Mouse (Mus musculus) regulatory T cell (primary cell): Measurements from ENCODE around the gene Mtr.

Experiments
- in situ Hi-C: fragments of 300-600 bp; cut with MboI, MseI; formaldehyde crosslinking; loops from one replicate; pipeline ENCODE4 v1.15.1; 2025; ENCODE audit warnings: high pct_unique_total_duplicates

Gene Mtr

DNA sequence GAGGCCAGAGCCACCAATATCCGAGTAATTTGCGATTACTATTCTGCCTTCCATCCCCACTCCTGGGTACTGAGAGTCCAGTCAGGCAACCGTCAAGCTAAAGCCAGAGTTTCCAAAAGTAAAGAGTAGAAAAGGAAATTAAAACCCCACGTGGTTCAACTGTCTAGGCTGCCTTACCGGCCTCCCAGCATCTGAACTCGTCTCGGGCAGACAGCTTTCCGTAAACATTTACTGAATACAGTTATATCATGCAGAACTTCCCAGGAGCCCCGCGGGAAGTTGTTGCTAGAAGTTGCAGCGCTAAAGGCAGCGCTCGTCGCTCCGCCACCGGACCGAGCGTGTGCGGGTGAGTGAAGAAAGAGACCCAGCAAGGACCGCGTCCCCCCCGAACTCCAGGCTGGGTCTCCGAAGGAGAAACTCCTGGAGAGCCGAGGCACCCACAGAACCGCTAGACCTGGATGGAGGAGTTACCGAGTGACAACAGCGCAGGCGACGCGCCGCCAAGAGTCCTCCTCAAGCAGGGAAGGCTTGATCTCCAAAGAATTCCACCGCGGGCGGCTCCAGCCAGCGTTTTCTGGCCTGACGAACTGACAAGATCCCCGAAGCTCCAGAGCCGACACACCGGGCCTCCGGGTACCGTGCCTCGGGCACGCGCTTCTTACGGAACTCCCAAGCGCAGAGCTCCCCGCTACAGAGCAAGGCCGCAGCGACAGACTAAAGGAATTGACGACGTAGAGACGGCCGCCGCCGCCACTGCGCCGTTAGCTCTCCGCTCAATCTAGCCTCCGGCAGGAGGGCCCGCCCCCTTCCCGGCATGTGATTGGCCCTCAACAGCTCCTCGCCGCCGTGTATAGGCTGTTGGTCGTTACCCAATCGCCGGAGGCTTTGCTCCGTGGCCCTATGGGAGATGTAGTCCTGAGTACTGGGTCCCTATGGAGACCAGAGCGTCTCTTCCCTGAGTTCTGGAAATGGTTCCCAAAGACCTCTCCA lies at the start of gene Mtr:
Mtr (minus strand) TSS at position 723 of the 990 bp plus-strand sequence.
- in situ Hi-C loops, result loop anchor here (10.0 kb wide), 1 partner anchor 307 kb away; the partner anchor contains the start of gene Ero1lb

DNA sequence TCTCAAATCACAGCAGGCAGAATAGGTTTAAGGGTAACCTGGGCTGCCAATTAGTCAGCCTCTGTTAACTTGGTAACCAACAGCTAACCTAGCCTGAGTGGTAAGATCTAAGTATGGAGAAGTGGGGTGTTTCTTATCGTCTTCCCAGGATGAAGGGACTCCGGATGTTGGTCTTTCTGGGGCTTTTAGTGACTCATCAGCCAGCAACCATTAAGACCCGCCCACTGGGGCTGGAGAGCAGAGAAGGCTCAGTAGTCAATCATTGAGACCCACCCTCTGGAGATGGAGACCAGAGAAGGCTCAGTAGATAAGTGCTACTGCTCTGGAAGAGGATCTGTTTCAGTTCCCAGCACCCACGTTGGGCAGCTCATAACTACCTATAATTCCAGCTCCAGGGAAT lies 49.4 kb upstream of the Mtr start:
- in situ Hi-C loops, result no loop called here

DNA sequence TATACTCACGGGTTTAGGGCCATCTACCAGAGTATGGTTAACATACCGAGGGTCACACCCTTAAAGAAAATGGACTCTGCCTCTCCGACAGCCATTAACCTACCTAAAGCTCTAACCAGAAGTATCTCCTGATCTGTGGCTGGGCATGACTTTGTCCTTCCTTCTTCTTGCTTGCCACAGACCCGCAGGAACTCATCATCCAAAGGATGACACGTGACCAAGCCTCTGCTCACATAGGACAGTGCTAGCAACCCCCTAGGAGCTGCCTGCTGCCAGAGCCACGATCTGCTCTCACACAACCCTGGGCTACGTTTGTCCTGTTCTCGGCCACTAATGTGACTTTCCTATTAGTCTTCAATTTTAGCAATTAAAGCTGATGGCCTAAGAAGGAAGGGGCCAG lies 47.6 kb upstream of the Mtr start:
- in situ Hi-C loops, result no loop called here

DNA sequence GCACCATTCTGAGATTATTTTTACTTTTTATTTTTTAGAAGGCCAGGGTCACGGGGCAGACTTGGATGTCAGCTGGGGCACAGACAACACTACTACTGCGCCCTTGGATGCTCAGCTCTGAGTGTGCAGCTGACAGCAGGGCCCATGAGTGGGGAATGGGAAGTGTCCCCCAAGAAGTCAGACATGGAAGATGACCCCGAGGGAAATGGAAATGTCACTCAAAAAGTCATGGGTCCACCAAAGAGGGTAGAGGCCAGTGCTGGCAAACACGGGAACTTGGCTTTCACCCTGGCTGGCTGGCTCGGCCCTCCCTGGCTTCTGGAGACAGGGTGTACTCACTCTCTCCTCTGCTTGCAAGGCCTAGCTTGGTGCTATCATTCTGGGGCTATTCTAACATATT lies 47.1 kb upstream of the Mtr start:
- in situ Hi-C loops, result no loop called here

DNA sequence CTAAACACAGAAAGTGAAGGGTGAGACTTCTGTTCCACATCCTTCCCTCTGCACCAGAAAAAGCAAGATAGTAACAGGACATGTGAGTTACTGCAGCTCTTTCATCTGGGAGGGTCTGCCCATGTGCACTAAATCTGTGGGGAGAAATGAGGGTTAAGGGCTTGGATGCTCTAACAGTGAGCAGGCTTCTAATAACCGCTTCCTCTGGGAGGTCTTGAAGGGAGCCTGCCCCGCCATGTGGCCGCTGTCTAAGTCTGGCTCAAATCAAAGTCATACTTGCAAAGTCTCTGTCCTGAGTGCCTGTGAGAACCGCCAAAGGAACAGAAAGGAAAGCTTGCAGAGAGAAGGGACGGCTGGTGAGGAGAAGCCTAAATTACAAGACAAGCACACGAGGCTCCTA lies 39.9 kb upstream of the Mtr start:
- in situ Hi-C loops, result loop anchor here (5.0 kb wide), 1 partner anchor 75 kb away; no protein-coding TSS in a partner anchor

DNA sequence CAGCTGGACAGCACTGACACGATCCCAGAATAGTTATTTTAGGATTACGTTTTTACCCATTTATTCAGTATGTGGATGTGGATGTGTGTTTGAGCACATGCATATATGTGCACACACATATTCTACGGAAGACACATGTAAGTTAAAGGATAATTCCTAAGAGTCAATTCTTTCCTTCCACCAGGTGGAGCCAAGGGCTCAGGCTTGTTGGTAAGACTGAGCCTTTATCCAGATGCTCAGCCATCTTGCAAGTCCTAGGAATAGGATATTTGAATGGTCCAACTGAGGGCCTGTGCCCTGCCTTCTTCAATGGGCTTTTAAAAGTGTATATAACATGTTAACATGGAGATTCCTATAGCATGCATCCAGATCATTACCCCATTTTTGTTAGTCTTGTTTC lies 38.8 kb upstream of the Mtr start:
- in situ Hi-C loops, result loop anchor here (5.0 kb wide), 1 partner anchor 76 kb away; no protein-coding TSS in a partner anchor

DNA sequence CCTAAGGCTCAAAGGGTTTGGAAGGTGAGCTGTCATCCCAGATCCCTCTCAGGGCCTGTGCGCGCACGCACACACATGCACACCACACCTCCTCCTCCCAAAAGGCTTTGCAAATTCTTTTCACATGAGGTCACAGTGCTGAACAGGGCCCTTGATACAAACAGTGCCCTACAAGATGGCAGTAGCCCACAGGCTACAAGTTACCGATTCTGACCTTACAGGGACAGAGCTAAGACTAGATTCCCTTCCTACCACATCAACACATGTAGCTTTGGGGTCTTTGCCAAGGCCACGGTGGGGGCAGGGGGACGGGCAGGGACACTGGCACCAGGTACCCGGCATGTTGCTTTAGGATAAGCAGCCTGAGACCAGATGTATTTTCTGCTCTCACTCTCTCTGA lies 35.9 kb upstream of the Mtr start:
- in situ Hi-C loops, result no loop called here

DNA sequence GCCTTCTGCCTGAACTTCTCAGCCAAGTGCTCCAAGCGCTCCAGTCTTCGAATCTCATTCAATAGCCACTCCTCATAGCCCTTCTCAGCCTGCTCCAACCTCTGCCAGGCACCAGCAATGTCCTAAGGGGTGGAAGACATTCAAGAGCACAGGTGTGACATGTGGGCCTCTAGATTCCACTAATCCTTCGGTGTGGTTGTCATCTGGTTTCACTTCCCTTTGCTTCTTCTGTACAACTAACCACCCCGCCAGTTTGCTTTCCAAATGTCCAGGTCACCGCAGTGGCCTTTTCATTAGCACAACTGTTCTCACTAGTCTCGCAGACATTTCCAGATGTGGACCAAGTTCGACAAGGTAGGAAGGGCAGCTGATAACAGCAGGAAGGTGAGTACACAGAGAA lies 32.8 kb upstream of the Mtr start:
- in situ Hi-C loops, result no loop called here

DNA sequence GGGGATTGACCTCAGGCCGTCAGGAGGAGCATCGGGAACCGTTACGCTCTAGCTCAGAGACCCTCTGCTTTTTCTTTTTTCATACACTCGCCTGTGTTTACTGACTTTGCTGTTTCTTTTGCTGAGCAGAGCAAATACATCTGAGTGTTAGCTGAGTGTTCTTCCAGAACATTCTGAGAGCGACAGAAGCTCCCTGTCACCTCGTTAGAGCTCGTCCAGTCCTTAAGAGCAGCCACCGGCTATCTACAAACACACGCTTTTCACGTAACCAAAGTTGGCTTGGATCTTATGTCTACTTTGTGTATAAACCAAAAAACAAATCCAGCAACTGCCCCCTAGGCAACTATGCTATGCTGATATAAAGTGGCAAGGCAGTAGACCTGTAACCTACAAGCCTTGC lies 26.6 kb upstream of the Mtr start:
- in situ Hi-C loops, result no loop called here

DNA sequence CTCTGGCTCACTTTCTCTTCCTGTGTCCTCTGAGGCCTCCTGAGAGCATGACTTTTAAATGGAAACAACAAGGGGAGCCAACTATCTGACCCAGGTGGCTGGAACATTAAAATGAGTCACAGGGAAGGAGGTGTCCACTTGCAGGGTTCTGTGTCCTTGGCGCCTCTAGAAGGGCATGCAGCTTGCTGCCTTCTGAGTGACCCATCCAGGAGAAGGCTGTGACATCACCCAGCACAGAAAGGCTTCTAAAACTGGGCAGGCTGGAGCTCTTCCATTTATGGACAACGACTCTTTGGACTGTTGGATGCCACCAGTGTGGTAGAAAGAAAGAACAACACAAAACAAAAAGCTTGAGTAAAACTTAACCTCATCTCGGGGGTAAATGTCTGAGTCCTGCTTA lies 25.9 kb upstream of the Mtr start:
- in situ Hi-C loops, result no loop called here

DNA sequence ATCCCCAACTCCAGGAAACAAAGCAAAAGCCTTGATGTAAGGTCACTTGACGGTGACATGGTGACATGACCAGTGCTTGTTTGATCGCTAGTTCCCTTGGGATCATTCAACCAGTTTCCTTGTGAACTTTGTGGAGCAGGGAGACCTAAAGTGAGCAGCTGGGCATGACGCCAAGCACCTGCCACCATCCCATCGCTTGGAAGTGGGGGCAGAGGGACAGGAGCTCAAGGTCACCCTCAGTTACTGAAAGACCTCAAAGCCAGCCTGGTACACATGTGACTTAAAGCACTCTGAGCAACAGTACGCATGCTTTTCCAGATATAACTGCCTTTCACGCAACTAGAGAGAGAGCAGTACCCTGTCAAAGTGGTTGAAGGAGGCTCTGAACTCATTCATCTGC lies 16.8 kb upstream of the Mtr start:
- in situ Hi-C loops, result no loop called here

DNA sequence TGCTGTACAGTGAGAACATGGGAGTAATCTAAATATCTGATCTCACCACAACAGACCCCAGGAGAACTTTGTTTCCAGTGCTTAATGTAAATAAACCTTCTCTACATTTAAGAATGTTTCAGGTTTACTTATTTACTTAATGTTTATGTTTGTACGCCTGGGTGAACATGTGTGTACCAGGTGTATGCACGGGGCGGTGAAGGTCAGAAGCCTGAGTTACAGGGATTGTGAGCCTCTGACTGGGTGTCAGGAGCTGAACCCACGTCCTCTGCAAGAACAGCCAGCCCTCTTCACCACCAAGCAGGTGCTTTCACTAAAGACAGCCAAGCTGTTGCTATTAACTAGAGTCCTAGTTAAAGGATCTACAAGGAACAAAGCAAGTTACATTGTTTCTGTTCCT lies 16.3 kb upstream of the Mtr start:
- in situ Hi-C loops, result no loop called here

DNA sequence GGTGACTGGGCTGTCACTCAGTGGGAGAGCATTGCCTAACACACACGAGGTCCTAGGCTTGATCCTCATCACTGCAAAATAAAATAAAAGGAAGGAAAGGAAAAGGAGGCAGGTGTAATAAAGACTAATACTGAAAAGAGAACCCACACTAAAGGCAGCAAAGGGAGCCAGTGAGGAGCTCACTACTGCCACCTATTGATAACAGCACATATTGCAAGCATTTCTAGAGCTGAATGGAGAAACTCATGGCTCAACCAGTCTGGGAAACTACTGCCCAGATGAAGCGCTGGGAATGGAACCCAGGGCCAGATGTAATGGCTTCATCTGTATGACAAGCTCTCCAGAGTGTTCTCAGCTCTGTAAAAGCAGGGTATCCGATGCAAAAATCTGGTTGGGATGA lies 15.0 kb upstream of the Mtr start:
- in situ Hi-C loops, result no loop called here

DNA sequence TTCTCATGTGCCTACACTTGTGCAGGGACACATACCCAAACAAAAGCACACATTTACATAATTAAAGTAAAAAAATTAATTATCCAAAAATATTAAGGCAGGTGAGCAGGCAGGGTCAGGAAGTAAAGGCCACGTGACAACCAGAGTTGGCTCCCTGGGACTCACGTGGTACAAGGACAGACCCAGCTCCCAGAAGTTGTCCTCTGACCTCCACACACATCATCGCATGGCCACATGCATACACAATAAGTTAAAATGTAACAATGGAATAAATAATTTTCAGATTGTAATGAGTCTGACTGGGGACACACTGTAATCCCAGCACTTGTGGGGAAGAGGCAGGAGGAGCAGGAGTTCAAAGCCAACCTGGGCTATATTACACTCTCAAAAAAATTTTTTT lies 10.1 kb upstream of the Mtr start:
- in situ Hi-C loops, result no loop called here

DNA sequence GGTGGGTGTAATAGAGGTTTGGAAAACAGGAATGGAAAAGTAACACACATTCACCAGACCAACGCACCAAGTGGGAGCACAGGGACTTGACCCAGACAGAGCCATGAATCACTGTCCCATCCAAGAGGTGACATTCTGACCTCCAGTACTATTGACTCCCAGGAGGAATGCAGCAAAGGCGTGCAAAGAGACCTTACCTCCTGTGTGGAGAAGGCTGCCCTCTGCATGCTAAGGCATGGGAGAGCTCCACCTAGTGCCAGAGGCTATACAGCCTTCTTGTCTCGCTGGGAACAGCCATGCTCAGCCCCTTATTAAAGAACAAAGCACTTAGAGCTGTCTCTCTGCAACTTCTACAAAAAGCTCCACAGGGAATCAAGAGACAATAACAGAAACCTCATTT lies 9.2 kb upstream of the Mtr start:
- in situ Hi-C loops, result no loop called here

DNA sequence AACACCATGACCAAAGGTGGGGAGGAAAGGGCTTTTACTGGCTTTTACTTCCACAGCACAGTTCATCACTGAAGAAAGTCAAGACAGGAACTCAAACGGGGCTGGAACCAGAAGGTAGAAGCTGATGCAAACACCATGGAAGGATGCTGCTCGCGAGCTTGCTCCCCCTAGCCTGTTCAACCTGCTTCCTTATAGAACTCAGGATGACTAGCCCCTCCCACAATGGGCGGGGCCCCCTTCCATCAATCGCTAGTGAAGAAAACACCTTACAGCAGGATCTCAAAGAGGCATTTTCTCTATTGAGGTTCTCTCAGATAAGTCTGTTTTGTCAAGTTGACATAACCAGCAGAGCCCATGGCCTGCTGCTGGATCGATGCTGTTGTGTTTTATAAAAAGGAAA lies 6.1 kb upstream of the Mtr start:
- in situ Hi-C loops, result no loop called here

DNA sequence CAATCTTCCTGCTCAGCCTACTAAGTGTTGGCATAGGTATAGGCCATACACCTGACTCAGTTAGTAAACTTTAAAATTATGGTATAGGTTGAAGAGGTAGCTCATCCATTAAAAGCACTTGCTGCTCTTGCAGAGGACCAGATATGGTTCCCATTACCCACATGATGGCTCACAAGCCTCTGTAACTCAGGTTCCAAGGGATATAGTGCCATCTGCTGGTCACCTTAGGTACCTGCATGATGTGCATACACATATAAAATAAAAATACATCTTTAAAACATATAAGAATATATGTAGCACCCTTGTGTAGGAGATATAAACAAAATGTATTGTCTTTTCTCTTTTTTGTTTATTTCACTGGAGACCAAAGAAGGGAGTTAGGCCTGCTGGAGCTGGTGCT lies 3.6 kb upstream of the Mtr start:
- in situ Hi-C loops, result no loop called here

DNA sequence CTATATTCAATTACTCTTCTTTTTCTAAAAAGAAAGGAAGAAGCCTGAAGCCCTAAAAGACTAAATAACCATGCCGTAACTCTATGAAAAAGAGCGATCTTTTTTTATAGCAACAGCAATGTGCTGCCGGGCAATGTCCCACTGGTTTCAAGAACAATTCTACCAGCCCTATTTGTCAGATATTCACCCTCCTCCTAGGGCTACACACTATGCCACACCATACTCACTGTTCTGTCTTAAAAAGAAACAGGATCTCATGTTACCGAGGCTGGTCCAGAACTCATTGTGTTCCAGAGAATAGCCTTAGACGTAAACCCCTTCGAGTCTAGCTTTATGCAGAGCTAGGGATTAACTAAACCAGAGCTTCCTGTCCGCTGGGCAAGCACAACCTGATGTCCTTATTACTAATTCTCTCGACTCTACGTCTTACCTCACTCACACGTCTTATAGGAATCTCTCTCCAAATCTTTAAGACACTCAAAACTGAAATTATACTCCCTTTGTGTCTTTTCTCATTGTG lies 982 bp downstream of the Mtr start:
- in situ Hi-C loops, result loop anchor here (10.0 kb wide), 1 partner anchor 308 kb away; the partner anchor contains the start of gene Ero1lb

DNA sequence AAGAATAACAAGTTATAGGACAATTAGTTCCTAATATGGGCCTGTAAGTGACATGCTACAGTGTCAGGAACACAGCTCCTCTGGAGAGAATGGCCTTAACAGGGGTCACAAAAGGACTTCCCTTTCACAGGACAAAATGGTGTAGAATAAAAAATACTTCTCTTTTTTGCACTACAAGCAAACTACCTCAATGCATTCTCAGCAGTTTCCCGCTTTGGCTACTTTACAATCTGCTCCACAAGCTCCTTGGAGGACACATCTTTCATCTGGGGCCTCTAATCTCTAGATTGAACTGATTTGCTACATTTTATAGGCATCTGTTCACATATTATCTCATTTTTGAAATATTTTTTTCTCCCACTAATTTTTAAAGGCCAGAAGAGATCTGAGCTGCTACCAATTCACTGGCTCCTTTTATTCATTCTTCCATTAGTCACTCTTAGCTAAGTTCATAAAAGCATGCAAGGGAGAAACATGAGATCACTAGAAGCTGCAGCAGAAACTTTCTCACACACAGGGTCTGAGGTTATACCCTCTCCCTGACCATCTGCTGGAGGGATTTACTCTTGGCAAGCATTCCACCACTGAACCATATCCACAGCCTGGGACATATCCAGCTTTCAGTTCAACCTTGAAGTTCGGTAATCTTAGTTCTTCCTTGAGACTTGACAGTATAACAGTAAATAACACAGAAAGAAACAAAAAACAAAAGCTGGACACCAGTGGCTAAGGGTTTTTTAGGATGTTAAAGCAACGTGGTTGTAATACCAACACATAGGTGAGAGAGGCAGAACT lies 1.8 kb downstream of the Mtr start:
- in situ Hi-C loops, result loop anchor here (10.0 kb wide), 1 partner anchor 309 kb away; the partner anchor contains the start of gene Ero1lb

DNA sequence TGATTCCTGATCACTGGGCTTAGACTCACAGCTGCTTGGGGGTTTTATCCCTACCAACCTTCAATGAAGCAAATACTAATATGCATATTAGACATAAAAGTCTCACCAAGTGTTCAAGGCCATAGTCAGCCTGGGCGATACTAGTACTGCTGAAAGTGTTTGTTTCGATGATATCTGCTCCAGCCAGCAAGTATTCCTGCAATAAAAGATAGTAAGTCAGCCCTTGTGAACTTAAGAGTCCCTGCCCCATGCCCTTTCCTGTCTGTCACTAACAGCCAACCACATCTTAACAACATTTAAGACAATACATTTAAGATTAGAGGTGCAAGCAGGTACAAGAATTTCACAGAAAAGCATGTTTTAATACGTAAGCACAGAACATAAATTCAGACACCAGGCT lies 7.4 kb downstream of the Mtr start:
- in situ Hi-C loops, result loop anchor here (10.0 kb wide), 1 partner anchor 314 kb away; the partner anchor contains the start of gene Ero1lb

DNA sequence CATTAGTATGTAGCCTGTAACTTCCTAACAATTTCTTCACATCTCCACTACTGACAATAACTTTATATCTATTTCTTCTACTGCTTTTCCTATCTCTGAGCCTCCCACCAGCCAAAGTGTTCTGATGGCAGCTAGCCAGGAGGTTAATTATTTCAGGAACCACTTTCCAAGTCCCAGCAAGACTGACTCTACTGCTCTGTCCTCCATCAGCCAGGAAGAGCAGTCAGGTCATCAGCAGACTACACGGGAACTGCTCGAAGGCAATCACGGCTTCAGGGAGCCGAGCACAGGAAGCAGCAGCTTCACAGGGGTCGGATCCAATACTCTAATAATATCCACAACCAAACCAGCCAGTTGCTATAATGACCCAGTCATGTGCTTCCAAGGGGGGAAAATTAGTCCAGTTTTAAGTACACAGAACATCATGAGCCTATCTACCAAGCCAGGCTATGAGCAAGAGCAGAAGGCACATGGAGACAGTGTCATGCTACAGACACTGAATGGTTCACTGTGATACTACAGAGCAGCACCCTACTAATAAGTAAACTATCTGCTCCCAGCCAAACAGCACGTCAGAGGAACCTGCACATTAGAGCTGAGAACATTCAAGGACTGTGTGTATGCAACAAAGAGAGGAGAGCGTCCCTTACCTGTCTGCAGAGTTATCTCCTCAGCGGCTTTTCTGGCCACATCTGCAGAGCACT lies 8.6 kb downstream of the Mtr start:
- in situ Hi-C loops, result no loop called here

DNA sequence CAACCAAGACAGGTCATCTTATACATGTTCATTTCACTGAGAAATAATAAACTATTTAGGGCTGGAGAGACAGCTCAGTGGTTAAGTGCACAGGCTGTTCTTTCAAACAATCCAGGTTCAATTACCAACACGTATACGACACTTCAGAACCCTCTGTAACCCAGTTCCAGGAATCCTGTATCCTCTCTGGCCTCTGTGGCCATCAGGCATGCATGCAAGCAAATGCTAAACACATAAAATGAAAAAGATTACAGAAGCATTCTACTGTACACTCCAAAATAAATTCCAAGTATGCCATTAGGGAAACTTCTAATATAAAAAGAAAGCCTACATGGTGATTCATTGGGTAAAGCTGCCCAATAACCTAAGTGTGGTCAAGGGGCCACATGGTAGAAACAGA lies 12.0 kb downstream of the Mtr start:
- in situ Hi-C loops, result no loop called here
